Mouse (Mus musculus) lung, embryonic 14.5 days (tissue): Measurements from ENCODE around the gene Il2rb. TPM values are rescaled to one million over a fixed set of nuclear protein-coding genes. Genes with fewer than 3 reads are reported as not detected.

ENCODE experiments used
- ATAC-seq: fragments of 200-750 bp; cut with Nextera tagmentation; 2 replicates; pipeline ENCODE4 v1.8.0; 2017; ENCODE audit warnings: mild to moderate bottlenecking, moderate TSS enrichment, moderate library complexity; ENCODE audit not compliant: insufficient read depth
- DNase-seq: peaks from one replicate; pipeline ENCODE4 v3.0.0-alpha.2; 2015
- H3K27ac ChIP-seq: fragments of 300-500 bp; sonication (generic); 2 replicates; pipeline ENCODE4 v1.5.1; 2014; ENCODE audit warnings: low read depth, mild to moderate bottlenecking, moderate library complexity
- H3K27me3 ChIP-seq: fragments of 300-500 bp; sonication (generic); 2 replicates; pipeline ENCODE4 v1.6.1; 2014; ENCODE audit warnings: low read length, control low read depth; ENCODE audit not compliant: insufficient read depth
- H3K36me3 ChIP-seq: fragments of 300-500 bp; sonication (generic); 2 replicates; pipeline ENCODE4 v1.6.1; 2014; ENCODE audit warnings: control low read depth; ENCODE audit not compliant: insufficient read depth
- H3K4me1 ChIP-seq: fragments of 300-500 bp; sonication (generic); 2 replicates; pipeline ENCODE4 v1.6.1; 2014; ENCODE audit warnings: antibody characterized with exemption, control low read depth; ENCODE audit not compliant: insufficient read depth
- H3K4me2 ChIP-seq: fragments of 300-500 bp; sonication (generic); 2 replicates; pipeline ENCODE4 v1.6.1; 2014; ENCODE audit warnings: mild to moderate bottlenecking
- H3K4me3 ChIP-seq: fragments of 300-500 bp; sonication (generic); 2 replicates; pipeline ENCODE4 v1.5.1; 2014; ENCODE audit warnings: low read depth, low read length
- H3K9ac ChIP-seq: fragments of 300-500 bp; sonication (generic); 2 replicates; pipeline ENCODE4 v1.6.1; 2014
- H3K9me3 ChIP-seq: fragments of 300-500 bp; sonication (generic); 2 replicates; pipeline ENCODE4 v1.6.1; 2016; ENCODE audit warnings: low read depth, low read length, control low read depth
- CTCF ChIP-seq: IDR thresholded peaks from 2 replicates; pipeline ENCODE4 v1.5.1; 2016; ENCODE audit warnings: antibody characterized with exemption, low read depth
- WGBS: fragments of 180-500 bp; shearing (Covaris S2); extraction: QIAGEN DNeasy Blood & Tissue Kit; methylation state at CpG from one replicate; pipeline ENCODE4 v1.1.7; 2014; 5-methylcytosine and 5-hydroxymethylcytosine counted together
- polyA plus RNA-seq: library from polyadenylated mRNA; unstranded; fragments of >200 nt; fragmentation: Nextera tagmentation; extraction: Ambion mirVana; gene quantifications from 2 replicates; pipeline ENCODE4 v1.2.1, GENCODE M21; 2014

The Il2rb gene
- polyA plus RNA-seq, 1 experiment from 2014 or later: 0.12 TPM

- H3K4me1 ChIP-seq: peaks cover 5% of the 10 kb centered on the region; the same call in 1 of the 2 replicates
- DNase-seq (no peak), ATAC-seq (no peak)
- H3K9ac ChIP-seq: no peak overlapping the region
- no peak for TF ChIP-seq CTCF
- H3K4me3 ChIP-seq: no peak overlapping the region
- no peaks in the 10 kb centered on the region for H3K36me3 ChIP-seq
- H3K27me3 ChIP-seq: no peaks in the 10 kb centered on the region; the same call in 1 of the 2 replicates
- no peaks in the 10 kb centered on the region for H3K9me3 ChIP-seq
- WGBS: 46% methylated on average over 10 of the region's 10 CpGs
- H3K4me2 ChIP-seq: no peak overlapping the region
- no peak overlapping the region for H3K27ac ChIP-seq
Observed at GRCm38 (mm10) chr15:78535723-78536421, 40.8 kb upstream of the Il2rb start.

- Histone ChIP-seq H3K4me2 (no peak overlapping the region), H3K9me3 (no peaks in the 10 kb centered on the region), H3K4me3 (no peak overlapping the region), H3K27me3 (no peaks in the 10 kb centered on the region), H3K27ac (peak overlapping the region; percentile 90), H3K9ac (no peak overlapping the region), H3K36me3 (no peaks in the 10 kb centered on the region), H3K4me1 (peaks cover 26% of the 10 kb centered on the region)
- ATAC-seq (no peak), DNase-seq (no peak)
- no peak for TF ChIP-seq CTCF
- WGBS: 59% methylated on average over 10 of the region's 10 CpGs
Observed at GRCm38 (mm10) chr15:78533346-78533835, 38.3 kb upstream of the Il2rb start.

GRCm38 (mm10) chr15:78532566-78533345, 37.7 kb upstream of the Il2rb start:
- TF ChIP-seq CTCF: no peak
- Histone ChIP-seq H3K36me3 (no peaks in the 10 kb centered on the region), H3K4me3 (no peak overlapping the region), H3K4me1 (peaks cover 26% of the 10 kb centered on the region), H3K27me3 (no peaks in the 10 kb centered on the region), H3K9ac (peak overlapping the region; percentile 4; the same call in 1 of the 2 replicates), H3K4me2 (peak overlapping the region; percentile 56), H3K27ac (peak overlapping the region; percentile 90), H3K9me3 (no peaks in the 10 kb centered on the region)
- DNase-seq (peak; percentile 58), ATAC-seq (peak; percentile 1)
- 55% methylated on average over 10 of the region's 10 CpGs for WGBS

GRCm38 (mm10) chr15:78531901-78532469, 36.9 kb upstream of the Il2rb start:
- TF ChIP-seq CTCF: peak; percentile 95
- peak overlapping the region; percentile 18 for H3K4me3 ChIP-seq
- ATAC-seq (peak; percentile 81), DNase-seq (peak; percentile 100)
- H3K4me1 ChIP-seq: peaks cover 26% of the 10 kb centered on the region
- peak overlapping the region; percentile 47 for H3K9ac ChIP-seq
- peak overlapping the region; percentile 56 for H3K4me2 ChIP-seq
- peak overlapping the region; percentile 91 for H3K27ac ChIP-seq
- WGBS: under 1% methylated on average over 25 of the region's 25 CpGs
- no peaks in the 10 kb centered on the region for H3K36me3 ChIP-seq
- no peaks in the 10 kb centered on the region for H3K27me3 ChIP-seq
- H3K9me3 ChIP-seq: no peaks in the 10 kb centered on the region

- peaks cover 26% of the 10 kb centered on the region for H3K4me1 ChIP-seq
- TF ChIP-seq CTCF: no peak
- ATAC-seq: peak; percentile 0; the same call in 1 of the 2 replicates
- peak overlapping the region; percentile 91 for H3K27ac ChIP-seq
- H3K36me3 ChIP-seq: peaks cover 4% of the 10 kb centered on the region; the same call in 1 of the 2 replicates
- DNase-seq: no peak
- H3K9me3 ChIP-seq: no peaks in the 10 kb centered on the region
- peak overlapping the region; percentile 47 for H3K9ac ChIP-seq
- H3K4me2 ChIP-seq: peak overlapping the region; percentile 56
- H3K4me3 ChIP-seq: peak overlapping the region; percentile 18
- 47% methylated on average over 4 of the region's 4 CpGs for WGBS
- H3K27me3 ChIP-seq: no peaks in the 10 kb centered on the region
Observed at GRCm38 (mm10) chr15:78531451-78531720, 36.3 kb upstream of the Il2rb start.

GRCm38 (mm10) chr15:78530671-78531450, 35.8 kb upstream of the Il2rb start, which contains the start of gene C1qtnf6:
C1qtnf6 (minus strand) TSS chr15:78531416.
- peak within 1 kb of the TSS; percentile 56 for H3K4me2 ChIP-seq
- peaks cover 7% of the 10 kb centered on the region; the same call in 1 of the 2 replicates for H3K36me3 ChIP-seq
- 57% methylated on average over 17 of the region's 17 CpGs for WGBS
- H3K27me3 ChIP-seq: no peaks in the 10 kb centered on the region
- H3K27ac ChIP-seq: peak within 1 kb of the TSS; percentile 91
- peak; percentile 32 for DNase-seq
- H3K4me1 ChIP-seq: peaks cover 26% of the 10 kb centered on the region
- H3K9ac ChIP-seq: peak within 1 kb of the TSS; percentile 47
- H3K4me3 ChIP-seq: peak within 1 kb of the TSS; percentile 18
- ATAC-seq: no peak
- no peak for TF ChIP-seq CTCF
- no peaks in the 10 kb centered on the region for H3K9me3 ChIP-seq
